Mouse (Mus musculus): ENCODE measurements around the gene Rassf5. TPM values are rescaled to one million over a fixed set of nuclear protein-coding genes. Genes with fewer than 3 reads are reported as not detected.

Rassf5 gene
- polyA plus RNA-seq, 1 experiment, result not detected

DNA sequence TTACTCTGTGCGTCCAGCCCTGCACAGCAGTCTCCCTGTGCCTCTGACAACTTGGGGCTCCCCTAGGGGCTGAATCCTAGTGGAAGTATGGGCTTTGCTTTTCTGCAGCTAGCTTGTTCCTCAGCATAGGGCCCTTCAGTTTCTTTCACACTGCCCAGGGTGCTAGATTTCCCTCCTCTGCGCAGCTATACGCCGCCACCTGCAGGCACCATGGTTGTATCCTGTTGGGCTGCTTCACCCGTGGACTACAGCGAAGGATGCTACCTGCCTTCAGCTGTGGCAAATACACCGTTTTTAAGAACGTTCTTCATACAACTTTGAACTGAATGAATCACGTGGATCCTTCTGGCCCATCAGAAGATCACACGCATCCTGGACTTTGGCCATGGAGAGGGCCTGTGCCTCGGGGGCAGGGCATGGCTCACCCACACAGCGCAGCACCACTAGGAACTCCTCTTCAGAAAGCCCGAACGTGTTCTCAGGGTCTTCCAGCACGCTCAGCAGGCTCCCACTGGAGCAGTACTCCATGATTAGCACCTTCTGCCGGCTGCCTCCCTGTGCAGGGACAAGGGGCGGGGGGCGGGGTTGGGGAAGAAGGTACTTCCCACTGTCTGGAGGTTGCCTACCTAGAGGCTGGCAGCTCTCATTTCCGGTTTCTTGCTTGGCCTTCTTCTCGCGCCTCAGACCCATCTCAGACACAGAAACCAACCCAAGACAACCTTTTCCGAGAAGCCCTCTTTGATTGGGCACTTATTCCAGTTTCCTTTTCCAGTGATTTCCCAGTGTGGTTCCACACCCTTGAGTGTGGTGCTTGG, 29.9 kb upstream of the Rassf5 start:
- no peak for TF ChIP-seq GATA1 (IDR thresholded peaks at IDR 0.05; ENCODE audit: low read length)

DNA sequence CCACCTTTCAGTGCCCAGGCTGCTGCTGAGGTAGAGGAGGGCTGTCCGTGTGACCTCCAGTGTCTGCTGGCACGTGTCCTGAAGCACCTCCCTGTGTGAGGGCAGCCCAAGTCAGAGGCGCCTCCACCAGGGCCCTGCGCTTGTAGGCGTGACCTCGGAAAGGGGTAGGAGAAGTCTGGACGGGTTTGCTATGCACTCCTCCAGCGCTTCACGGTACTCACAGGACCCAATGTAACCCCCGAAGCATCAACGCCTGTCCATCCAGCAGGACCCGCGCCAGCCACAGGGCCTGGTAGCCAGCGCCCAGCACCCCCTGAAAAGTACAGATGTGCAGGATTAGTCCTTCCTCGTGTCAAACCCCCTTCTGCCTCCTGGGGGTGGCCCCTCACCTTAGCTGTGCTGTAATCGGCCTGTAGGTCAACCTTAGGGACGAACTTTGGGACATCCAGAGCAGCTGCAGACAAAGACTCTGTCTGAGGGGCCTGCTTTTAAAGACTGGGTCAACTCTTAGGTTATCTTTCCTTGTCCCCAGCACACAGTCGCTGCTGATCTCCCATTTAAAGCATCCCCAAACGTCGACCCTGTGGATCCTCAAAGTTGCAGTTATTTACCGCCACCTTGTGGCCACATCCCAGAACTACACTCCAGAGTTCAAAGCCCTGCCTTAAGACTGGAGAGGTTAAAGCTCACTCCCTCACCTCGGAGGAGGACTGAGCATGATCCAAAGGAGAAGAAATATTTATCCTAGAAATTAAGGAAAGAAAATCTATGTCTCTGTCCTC, 24.9 kb upstream of the Rassf5 start:
- TF ChIP-seq GATA1 (IDR thresholded peaks at IDR 0.05; ENCODE audit: low read length), result no peak

DNA sequence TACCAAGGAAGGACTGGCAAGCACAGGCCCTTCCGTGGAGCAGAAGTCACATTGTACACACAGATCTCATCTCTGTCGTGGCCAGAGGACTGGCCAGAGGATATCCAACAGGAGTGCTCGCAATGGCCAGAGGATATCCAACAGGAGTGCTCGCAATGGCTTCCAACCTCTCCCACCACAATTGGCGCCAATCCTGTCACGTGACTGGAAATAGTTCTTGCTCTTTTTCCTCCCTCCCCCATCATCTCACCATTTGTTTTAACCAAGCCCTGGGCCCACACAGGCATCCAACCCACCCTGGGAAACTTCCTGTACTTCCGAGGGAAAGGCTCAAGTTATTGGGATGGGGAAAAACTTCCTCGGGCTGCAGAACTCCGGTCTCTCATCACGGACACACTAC, 23.7 kb upstream of the Rassf5 start:
- no peak for TF ChIP-seq GATA1 (IDR thresholded peaks at IDR 0.05; ENCODE audit: low read length)

DNA sequence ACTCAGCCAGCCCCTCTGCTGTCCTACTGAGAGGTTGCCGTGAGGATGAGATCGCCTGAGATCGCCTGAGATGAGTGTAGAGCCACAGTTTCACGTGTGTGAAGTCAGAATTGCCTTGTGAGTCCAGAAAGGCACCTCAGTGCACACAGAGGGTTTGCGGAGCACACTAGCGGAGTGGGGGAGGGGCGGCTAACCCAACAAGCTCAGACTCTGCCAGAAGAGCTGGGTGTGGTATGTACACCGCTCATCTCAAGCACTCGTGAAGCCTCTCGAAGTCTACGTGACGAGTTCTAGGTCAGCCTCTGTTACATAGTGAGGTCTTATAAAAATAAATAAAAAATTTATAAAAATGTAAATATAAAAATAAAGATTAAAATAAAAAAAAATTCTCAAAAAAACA, 18.8 kb upstream of the Rassf5 start:
- no peak for TF ChIP-seq GATA1 (IDR thresholded peaks at IDR 0.05; ENCODE audit: low read length)

DNA sequence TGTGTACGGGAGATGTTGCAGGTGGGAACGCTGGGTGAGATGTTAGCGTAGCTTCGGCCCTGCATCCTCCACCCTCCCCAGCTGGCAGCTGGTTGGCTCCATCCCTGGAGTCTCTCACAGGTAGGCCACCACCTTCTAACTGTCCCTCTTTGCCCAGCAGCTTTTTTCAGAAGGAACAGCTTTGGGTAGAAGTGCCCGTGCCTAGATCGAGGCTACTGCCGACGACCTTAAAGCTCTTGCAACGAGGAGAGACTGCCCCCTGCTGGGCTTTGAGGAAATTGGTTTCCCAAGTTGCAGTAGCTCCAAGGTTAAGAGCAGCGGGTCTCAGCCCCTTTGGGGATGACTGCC, 15.2 kb upstream of the Rassf5 start:
- TF ChIP-seq GATA1 (IDR thresholded peaks at IDR 0.05; ENCODE audit: low read length), result no peak

DNA sequence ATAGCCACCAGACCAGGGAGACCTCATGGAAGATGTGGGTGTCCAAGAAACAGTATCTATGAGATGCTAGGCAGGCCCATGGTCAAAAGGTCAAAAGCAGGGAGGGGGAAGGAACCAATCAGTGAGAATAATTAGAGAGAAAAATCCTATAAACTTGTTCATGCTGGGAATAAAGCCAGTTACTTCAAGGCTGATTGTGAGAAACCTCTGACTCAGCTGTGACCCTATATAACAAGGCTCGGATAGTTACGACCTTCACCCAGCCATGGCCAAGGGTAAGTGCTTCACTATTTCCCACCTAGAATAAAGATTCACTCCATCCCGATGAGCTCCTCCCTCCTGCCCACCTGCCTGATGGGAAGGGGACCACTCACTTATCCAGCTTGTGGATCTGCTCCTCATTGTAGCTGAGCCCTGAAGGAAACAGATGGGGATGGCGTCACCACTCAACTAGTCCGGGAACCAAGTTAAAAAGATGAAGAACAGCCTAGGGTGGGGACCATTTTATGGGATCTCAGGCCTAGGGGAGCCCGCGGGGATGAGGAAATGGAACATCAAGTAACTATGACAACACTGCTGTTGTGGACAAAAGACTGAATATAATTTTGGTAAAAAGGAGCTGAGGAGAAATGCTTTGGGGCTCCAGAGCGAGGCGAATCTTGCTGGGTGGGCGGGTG, 14.7 kb upstream of the Rassf5 start:
- no peak for TF ChIP-seq GATA1 (IDR thresholded peaks at IDR 0.05; ENCODE audit: low read length)

DNA sequence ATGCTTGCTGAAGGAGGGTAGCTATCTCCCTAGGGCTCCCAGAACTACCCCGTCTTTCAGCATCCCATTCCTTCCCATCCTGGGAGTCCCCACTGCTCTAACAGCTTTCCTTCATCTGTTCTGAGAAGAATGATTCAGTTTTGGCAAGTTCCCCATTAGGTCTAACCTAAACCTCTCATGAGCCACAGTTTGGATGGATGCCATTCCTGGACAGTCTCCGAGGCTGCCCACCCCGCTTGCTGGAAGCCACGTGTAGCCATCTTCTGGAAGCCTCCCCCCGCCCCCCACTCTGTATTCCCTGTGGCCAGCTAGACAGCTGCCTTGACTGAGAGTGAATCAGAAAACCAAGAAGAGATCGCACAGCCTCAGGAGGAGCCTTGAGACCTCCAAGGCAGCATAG, 12.2 kb upstream of the Rassf5 start:
- TF ChIP-seq GATA1 (IDR thresholded peaks at IDR 0.05; ENCODE audit: low read length), result no peak

DNA sequence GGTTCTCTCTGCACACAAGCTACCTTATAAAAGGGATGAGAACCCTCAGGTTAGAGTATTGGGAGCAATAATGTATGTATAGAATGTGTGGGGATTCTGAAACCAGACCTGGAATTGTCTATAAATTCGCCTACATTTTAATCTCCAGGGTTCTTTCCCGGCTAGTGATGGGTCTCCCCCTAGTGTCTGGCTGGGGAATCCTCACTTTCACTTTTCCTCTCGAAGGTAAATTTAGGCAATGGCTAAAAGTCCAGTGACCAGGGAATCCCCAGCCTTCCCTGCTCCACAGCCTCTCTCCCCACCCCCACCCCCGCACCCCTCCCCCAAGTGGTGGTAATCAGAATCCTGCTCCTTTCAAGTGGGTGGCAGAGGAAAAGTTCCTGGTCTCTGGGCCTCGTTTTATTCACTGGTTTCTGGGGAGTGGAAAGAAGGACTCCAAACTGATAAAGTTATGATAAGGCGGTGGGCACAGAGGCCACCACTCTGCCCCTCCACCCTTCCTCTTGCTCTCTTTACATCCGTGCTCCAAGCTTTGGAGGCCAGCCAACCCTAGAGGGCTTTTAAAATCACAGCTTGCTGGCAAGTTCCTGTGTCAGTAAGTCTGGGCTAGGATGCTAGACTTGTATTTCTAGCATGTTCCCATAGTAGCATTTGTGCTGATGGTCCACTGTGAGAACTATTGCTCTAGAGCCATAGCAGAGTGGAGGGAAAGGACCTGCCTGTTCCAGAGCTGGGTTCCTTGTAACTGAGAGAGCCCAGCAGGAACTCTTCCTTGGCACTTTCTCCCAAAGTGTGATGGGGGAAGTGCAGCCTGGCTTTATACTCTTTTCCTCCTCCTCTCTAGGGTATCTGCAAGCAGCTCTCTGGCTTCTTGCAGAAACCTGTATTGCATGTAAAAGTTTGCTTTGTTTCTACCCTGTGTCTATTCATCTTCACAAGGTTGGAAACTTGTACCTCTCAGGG, 1.7 kb upstream of the Rassf5 start:
- TF ChIP-seq GATA1 (IDR thresholded peaks at IDR 0.05; ENCODE audit: low read length), result no peak

DNA sequence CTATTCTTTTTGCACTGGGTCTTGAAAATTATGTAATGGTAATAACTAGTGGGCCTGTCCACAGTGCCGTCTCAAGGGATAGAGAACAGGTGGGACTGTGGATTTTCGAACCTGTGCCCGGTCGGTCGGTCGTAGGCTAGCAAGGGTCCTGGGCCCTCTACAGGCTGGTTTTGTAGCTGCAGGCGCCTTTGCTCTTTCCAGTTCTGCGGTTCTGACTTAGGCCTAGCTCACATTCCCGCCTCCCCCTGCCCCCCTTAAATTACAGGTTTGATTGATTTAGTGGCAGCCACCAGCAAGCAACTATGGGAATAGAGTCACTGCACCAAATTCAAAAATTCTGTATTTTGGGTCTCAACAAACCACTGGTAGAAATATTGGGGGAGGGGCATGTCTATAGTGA, 868 bp upstream of the Rassf5 start:
- TF ChIP-seq GATA1 (IDR thresholded peaks at IDR 0.05; ENCODE audit: low read length), result no peak

DNA sequence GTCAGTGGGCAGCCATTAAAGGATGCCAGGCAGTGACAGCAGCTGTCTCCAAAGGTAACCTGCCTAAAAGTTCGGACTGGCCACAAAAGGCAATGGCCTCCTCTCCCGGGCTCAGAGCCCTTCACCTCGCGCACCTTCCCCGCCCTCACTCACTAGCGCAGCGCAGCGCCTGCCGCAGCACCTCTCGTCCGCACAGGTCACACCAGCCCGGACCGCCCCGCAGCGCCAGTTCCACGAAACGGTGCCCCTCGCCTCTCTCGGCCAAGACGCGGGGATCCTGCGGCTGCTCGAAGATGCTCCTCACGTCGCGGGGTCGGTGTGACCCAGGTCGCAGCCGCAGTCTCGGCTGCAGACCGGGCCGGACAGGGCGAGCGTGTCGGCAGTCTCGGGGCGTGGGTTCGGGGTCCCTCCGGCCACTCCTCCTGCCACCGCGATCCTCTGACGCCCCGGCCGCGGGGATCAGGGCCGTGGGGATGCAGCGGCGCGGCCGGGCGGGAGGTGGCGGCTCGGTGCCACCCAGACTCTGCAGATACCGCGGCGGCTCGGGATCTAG, 446 bp downstream of the Rassf5 start:
- TF ChIP-seq GATA1 (IDR thresholded peaks at IDR 0.05; ENCODE audit: low read length), result no peak

DNA sequence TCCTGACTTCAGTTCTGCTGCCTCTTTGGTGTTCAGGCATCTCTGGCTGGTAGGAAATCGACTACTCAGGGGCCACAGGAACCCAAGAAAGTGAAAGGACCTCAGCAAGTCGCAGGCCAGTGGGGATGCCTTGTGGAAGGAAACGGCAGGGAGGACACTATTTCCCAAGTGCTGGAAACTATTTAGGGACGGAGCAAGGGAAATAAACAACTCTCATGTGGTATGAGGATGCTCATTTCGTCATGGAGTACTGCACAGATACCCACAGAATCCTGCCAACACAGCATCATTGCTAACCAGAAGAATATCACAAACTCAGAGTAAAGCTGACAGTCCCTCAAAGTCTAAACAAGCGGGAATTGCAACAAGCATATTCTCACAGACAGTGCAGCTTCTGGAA, 2.1 kb downstream of the Rassf5 start:
- TF ChIP-seq GATA1 (IDR thresholded peaks at IDR 0.05; ENCODE audit: low read length), result no peak

DNA sequence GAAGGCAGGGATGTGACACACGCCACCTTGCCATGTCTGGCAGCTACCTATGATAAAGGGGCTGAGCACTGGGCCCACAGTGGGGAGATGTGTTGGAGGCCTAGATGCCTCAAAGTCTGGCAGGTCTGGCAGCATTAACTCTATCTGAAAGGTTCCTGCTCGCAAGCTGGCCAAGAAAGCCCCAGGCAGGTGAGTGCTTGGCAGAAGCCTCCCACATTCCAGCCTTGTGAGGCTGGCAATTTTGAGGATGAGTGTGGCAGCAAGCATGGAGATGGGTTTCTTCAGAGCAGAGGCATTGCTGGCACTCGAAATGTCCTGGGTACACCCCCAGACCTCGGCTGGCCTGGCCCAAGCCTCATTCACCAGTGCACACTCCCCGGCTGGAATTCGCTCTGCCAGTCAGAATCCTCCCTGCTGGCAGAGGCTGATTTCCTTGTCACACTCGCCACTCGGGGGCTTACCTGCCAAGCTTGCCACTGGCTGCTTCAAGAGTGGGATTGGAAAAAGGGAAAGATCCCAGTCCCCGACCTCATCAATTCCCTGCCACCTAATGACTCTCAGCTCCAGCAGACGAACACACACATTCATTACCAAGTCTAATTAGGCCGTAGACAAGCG, 5.4 kb downstream of the Rassf5 start:
- TF ChIP-seq GATA1 (IDR thresholded peaks at IDR 0.05; ENCODE audit: low read length), result no peak

DNA sequence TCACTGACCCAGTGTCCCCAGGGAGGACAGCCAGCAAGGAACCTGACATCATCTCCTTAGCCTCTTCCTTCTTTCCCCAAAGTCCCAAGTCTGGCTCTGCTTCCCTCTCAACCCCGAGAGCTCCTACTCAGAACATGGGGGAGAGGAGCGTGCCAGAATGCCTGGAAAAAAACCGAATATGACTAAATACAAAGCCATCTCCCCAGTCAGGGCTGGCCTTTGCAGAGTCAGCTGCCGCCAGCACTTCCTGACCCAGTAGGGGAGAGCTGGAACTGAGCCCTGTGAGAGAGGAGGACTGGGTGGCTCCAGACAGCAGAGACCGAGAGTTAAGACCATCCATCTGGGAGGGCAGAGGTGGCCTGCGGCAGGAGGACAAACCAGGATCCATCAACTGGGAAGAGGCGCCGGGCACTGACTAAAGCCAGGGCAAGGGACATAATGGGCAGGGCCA, 6.1 kb downstream of the Rassf5 start:
- no peak for TF ChIP-seq GATA1 (IDR thresholded peaks at IDR 0.05; ENCODE audit: low read length)

DNA sequence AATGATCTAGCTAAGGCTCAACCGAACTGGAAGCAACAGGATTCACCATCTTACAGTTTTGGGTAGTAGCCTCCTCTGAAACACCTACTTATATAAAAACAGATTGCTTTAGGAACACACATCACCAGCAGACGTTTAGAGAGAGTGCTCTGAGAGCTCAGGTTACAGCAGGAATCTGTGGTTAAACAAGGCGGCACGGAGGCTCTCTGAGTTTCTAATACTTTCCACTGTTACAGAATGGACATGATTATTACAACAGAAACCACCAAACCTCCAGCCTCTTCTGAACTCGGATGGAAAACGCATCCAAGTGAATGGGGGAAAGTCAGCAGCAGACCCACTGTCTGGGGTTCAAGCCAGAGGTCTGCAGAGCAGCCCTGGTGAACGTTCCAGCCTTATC, 9.0 kb downstream of the Rassf5 start:
- TF ChIP-seq GATA1 (IDR thresholded peaks at IDR 0.05; ENCODE audit: low read length), result no peak
